Mouse (Mus musculus) heart, adult 2 months (tissue): ENCODE data around the gene Aox4.

Experiments used
- EP300 ChIP-seq: fragments of 200-500 bp; IDR thresholded peaks from 2 replicates; pipeline ENCODE4 v1.6.1; 2011; ENCODE audit warnings: low read depth, low read length, control low read depth; ENCODE audit not compliant: insufficient read depth
- POLR2A ChIP-seq: fragments of 200-500 bp; IDR thresholded peaks from 2 replicates; pipeline ENCODE4 v1.6.1; 2011; ENCODE audit warnings: mild to moderate bottlenecking, low read depth, low read length, control low read depth; ENCODE audit not compliant: insufficient read depth

DNA sequence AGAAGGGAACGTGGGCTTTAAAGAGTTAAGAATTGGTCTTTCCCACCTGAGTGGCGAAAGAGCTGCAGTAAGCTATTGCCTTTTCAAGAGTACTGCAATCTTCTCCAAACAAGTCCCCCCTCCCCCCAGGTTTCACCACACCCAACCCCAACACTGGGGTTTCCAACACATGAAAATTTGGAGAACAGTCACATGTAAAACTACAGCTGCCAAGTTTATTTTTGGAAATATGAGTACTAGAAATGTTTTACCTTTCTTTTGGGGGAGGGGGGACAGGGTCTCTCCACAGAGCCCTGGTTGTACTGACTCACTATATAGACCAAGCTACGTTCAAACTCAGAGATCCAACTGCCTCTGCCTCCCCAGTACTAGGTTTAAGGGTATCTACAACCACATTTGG, 15.2 kb upstream of the Aox4 start:
- TF ChIP-seq EP300 (no peak), POLR2A (no peak)
